Mouse (Mus musculus): ENCODE measurements around the gene Ankrd6.

Gene Ankrd6

DNA sequence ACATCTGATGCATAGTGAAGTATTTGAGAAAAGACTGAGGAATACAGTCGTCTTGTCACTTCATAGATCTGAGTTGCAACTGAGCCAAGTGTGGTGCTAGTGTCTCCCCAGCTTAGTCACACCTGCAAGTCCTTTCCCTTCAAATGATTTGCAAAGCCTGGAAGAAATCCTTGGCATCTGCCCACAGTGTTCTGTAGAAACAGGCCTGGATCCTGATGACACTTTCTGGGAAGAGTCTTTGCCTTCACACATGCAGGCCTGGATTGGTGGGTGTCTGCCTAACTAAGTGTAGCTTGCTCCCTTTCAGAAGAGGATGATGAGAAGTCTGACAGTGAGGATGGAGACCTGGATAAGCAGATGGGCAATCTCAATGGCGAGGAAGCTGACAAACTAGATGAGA lies 193.2 kb downstream of the Ankrd6 start:
- no peak for DNase-seq
